Mouse (Mus musculus) liver, embryonic 14.5 days (tissue): ENCODE data around the gene Tmem265.

Experiments used
- CTCF ChIP-seq: IDR thresholded peaks from 2 replicates; pipeline ENCODE4 v1.5.1; 2016; ENCODE audit warnings: antibody characterized with exemption, low read depth, control low read depth
- EP300 ChIP-seq: IDR thresholded peaks from 2 replicates; pipeline ENCODE4 v1.6.1; 2016; ENCODE audit warnings: antibody characterized with exemption, low read depth

GRCm38 (mm10) chr7:127614891-127615843, 54.0 kb downstream of the Tmem265 start, which contains the start of gene Zfp629:
- TF ChIP-seq CTCF: no peak
- no peak for TF ChIP-seq EP300
